Mouse (Mus musculus) bone marrow, adult 2 months (tissue): ENCODE data around the gene Ifngr1.

Experiments used
- CTCF ChIP-seq: fragments of 200-500 bp; IDR thresholded peaks from 2 replicates; pipeline ENCODE4 v1.5.1; 2011; ENCODE audit warnings: low read length, control low read depth; ENCODE audit not compliant: control insufficient read depth, insufficient read depth
- POLR2A ChIP-seq: fragments of 200-500 bp; IDR thresholded peaks from 2 replicates; pipeline ENCODE4 v1.6.1; 2011; ENCODE audit warnings: low read depth, mild to moderate bottlenecking, control low read depth, low read length, borderline replicate concordance; ENCODE audit not compliant: control insufficient read depth

- TF ChIP-seq POLR2A: no peak
- no peak for TF ChIP-seq CTCF
These were observed 28.3 kb upstream of the Ifngr1 start for GRCm38 (mm10) chr10:19563443-19563861.
